Mouse (Mus musculus): ENCODE results near the gene Arhgef15. TPM values are rescaled to one million over a fixed set of nuclear protein-coding genes. Genes with fewer than 3 reads are reported as not detected.
A peak's percentile ranks its signal among the peaks of the same experiment; 100 is the strongest.

The Arhgef15 gene
- total and polyA plus RNA-seq, 2 experiments from 2014 or later = 13.8 to 17.8 TPM

DNA sequence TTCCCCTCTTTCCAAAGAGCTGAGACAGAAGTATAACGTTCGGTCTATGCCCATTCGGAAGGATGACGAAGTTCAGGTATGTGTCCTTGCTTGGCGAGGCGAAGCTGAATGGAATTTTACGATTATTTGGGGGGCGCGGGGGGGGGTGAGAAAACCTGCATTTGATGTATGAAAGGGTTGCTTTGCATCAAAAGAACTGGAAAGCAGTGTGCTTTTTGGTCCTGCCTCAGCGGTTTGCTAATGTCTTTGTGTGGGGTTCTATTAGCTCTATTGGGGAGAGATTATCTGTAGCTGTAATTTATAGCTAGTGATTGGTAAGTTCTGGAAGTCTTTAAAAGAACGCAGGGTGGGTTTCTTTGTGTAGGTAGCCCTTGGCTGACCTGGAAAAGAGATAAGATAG is 54.9 kb downstream of the Arhgef15 start:
- 3% methylated on average over 11 of the region's 11 CpGs for WGBS
- H3K27me3 ChIP-seq (ENCODE audit: insufficient read depth, low read length) = no peaks in the 10 kb centered on the region
- DNase-seq = no peak
- H3K4me1 ChIP-seq (ENCODE audit: insufficient read depth) = no peaks in the 10 kb centered on the region
- H3K27ac ChIP-seq (ENCODE audit: low read depth, low read length) = no peak overlapping the region
- H3K4me3 ChIP-seq (ENCODE audit: low read depth, low read length) = peak overlapping the region; percentile 56
- H3K36me3 ChIP-seq (ENCODE audit: insufficient read depth) = peaks cover 38% of the 10 kb centered on the region
- peak overlapping the region; percentile 69 for H3K4me2 ChIP-seq (ENCODE audit: low read depth)
- peak overlapping the region; percentile 89 for H3K9ac ChIP-seq
- no peak for TF ChIP-seq CTCF (IDR thresholded peaks at IDR 0.05; ENCODE audit: low read depth)
- ATAC-seq = no peak
- H3K9me3 ChIP-seq (ENCODE audit: low read length) = no peaks in the 10 kb centered on the region

DNA sequence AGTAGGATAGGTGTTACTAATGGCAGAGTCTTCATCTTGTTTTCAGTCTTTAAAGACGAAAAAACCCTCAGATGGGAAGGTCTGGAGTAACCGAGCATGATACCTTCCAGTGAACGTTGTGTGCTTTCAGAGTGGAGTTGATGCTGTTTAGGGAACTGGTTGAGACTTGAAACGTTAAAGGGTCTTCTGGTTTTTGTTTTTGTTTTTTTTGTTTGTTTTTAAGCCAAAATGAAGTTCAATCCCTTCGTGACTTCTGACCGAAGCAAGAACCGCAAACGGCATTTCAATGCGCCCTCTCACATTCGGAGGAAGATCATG is 55.3 kb downstream of the Arhgef15 start:
- peak overlapping the region; percentile 89 for H3K27ac ChIP-seq (ENCODE audit: low read depth, low read length)
- peak; percentile 41 for DNase-seq
- H3K4me3 ChIP-seq (ENCODE audit: low read depth, low read length) = peak overlapping the region; percentile 56
- H3K9ac ChIP-seq = peak overlapping the region; percentile 89
- no peaks in the 10 kb centered on the region for H3K9me3 ChIP-seq (ENCODE audit: low read length)
- no peak for ATAC-seq
- H3K4me1 ChIP-seq (ENCODE audit: insufficient read depth) = no peaks in the 10 kb centered on the region
- 3% methylated on average over 10 of the region's 10 CpGs for WGBS
- peaks cover 35% of the 10 kb centered on the region for H3K36me3 ChIP-seq (ENCODE audit: insufficient read depth)
- no peaks in the 10 kb centered on the region for H3K27me3 ChIP-seq (ENCODE audit: insufficient read depth, low read length)
- H3K4me2 ChIP-seq (ENCODE audit: low read depth) = peak overlapping the region; percentile 69
- TF ChIP-seq CTCF (IDR thresholded peaks at IDR 0.05; ENCODE audit: low read depth) = no peak

DNA sequence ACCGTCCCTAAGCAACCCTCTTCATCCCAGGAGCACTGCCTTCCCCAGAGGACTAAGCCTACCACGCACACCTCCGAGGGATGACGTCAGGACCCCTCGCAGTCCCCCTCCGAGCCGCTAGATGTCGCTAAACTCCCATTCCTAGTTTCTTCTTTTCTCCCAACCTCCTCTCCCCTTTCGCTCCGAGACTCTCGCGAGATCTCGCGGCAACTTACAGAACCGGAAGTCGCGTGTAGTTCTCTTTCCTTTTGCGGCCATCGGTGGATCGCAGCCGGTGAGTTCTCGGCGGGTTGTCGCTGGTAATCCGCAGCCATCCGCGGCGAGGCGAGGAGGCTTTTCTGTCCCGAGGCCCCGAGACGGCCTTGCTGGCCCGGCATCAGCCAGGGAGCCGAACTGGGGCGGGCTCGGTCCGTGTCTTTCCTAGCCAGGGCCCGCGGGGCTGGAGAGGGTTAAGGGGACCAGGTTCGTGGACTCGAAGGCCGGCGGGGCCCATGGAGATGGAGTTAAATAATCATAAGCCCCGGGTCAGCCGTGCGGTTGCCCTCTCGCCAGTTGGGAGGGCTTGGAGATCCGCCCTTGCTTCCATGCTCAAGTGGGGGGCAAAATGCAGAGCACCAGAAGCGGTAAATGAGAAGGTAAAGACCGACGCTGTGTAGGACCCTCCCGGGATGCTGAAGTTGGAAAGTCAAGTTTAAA is 55.8 kb downstream of the Arhgef15 start, which contains the start of gene Rpl26:
Rpl26 (plus strand) TSS at position 233 of the 696 bp plus-strand sequence.
- peak; percentile 93 for ATAC-seq
- Histone ChIP-seq H3K4me1 (ENCODE audit: insufficient read depth) (no peaks in the 10 kb centered on the region), H3K36me3 (ENCODE audit: insufficient read depth) (peaks cover 31% of the 10 kb centered on the region), H3K4me2 (ENCODE audit: low read depth) (peak within 1 kb of the TSS; percentile 69), H3K27ac (ENCODE audit: low read depth, low read length) (peak within 1 kb of the TSS; percentile 89), H3K27me3 (ENCODE audit: insufficient read depth, low read length) (no peaks in the 10 kb centered on the region), H3K9ac (peak within 1 kb of the TSS; percentile 89), H3K4me3 (ENCODE audit: low read depth, low read length) (peak within 1 kb of the TSS; percentile 56), H3K9me3 (ENCODE audit: low read length) (no peaks in the 10 kb centered on the region)
- TF ChIP-seq CTCF (IDR thresholded peaks at IDR 0.05; ENCODE audit: low read depth) = peak; percentile 99
- DNase-seq = peak; percentile 99
- under 1% methylated on average over 52 of the region's 52 CpGs for WGBS

DNA sequence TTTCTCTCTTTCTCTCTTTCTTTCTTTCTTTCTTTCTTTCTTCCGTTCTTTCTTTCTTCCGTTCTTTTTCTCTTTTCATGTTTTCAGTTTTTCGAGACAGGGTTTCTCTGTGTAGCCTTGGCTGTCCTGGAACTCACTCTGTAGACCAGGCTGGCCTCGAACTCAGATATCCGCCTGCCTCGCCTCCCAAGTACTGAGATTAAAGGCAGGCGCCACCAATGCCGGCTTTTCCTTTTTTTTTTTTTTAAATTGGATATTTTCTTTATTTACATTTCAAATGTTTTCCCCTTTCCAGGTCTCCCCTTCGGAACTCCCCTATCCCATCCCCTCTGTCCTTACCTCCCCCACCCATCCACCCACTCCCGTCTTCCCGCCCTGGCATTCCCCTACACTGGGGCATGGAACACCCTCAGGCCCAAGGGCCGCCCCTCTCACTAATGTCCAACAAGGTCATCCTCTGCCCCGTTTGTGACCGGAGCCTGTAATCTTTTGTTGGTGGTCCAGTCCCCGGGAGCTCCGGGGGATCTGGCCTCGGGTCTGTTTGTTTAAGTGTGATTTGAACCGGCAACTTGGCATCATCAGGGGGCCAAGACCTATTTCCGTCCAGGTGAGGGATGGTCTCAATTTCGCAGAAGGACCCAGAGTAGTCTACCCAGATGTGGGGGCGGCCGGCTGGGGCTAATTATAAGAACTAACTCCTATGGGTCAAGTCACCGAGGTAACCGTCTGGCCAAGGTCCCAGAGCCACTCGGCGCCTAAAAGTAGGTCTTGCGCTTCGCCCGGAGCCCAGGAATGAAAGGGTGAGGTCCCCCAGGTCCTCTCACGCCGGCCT is 56.5 kb downstream of the Arhgef15 start:
- Histone ChIP-seq H3K27me3 (ENCODE audit: insufficient read depth, low read length) (no peaks in the 10 kb centered on the region), H3K4me3 (ENCODE audit: low read depth, low read length) (peak overlapping the region; percentile 56), H3K4me2 (ENCODE audit: low read depth) (peak overlapping the region; percentile 69), H3K36me3 (ENCODE audit: insufficient read depth) (peaks cover 23% of the 10 kb centered on the region), H3K27ac (ENCODE audit: low read depth, low read length) (no peak overlapping the region), H3K9ac (peak overlapping the region; percentile 52), H3K4me1 (ENCODE audit: insufficient read depth) (no peaks in the 10 kb centered on the region), H3K9me3 (ENCODE audit: low read length) (no peaks in the 10 kb centered on the region)
- DNase-seq (no peak), ATAC-seq (no peak)
- no peak for TF ChIP-seq CTCF (IDR thresholded peaks at IDR 0.05; ENCODE audit: low read depth)
- 26% methylated on average over 31 of the region's 31 CpGs for WGBS

GRCm38 (mm10) chr11:68899815-68900214 is 57.5 kb downstream of the Arhgef15 start:
- Histone ChIP-seq H3K36me3 (ENCODE audit: insufficient read depth) (peaks cover 16% of the 10 kb centered on the region), H3K9ac (no peak overlapping the region), H3K4me1 (ENCODE audit: insufficient read depth) (no peaks in the 10 kb centered on the region), H3K27me3 (ENCODE audit: insufficient read depth, low read length) (no peaks in the 10 kb centered on the region), H3K27ac (ENCODE audit: low read depth, low read length) (no peak overlapping the region), H3K9me3 (ENCODE audit: low read length) (no peaks in the 10 kb centered on the region), H3K4me3 (ENCODE audit: low read depth, low read length) (no peak overlapping the region), H3K4me2 (ENCODE audit: low read depth) (no peak overlapping the region)
- 86% methylated on average over 8 of the region's 8 CpGs for WGBS
- no peak for TF ChIP-seq CTCF (IDR thresholded peaks at IDR 0.05; ENCODE audit: low read depth)
- ATAC-seq = no peak
- peak; percentile 7 for DNase-seq

DNA sequence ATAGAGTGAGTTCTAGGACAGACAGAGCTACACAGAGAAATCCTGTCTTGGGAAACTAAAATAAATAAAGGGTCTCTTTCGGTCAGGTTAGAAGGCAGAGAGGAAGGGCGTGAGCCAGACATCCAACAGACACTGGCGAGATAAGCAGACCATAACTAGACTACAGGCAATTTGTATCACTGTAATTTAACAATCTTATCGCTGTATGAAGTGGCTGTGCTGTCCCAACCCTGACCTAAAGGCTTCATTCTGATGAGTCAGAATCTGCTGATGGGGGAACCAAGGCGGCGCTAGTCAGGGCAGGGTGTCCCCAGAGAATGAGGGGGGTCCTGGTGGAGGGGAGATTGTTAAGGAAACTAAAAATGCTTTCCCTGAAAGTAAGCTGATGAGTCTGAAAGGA is 58.5 kb downstream of the Arhgef15 start:
- no peaks in the 10 kb centered on the region for H3K27me3 ChIP-seq (ENCODE audit: insufficient read depth, low read length)
- DNase-seq (no peak), ATAC-seq (no peak)
- no peaks in the 10 kb centered on the region for H3K9me3 ChIP-seq (ENCODE audit: low read length)
- no peak for TF ChIP-seq CTCF (IDR thresholded peaks at IDR 0.05; ENCODE audit: low read depth)
- H3K4me2 ChIP-seq (ENCODE audit: low read depth) = no peak overlapping the region
- H3K36me3 ChIP-seq (ENCODE audit: insufficient read depth) = peaks cover 8% of the 10 kb centered on the region
- 88% methylated on average over 6 of the region's 6 CpGs for whole genome bisulfite sequencing
- H3K4me3 ChIP-seq (ENCODE audit: low read depth, low read length) = no peak overlapping the region
- H3K4me1 ChIP-seq (ENCODE audit: insufficient read depth) = no peaks in the 10 kb centered on the region
- no peak overlapping the region for H3K27ac ChIP-seq (ENCODE audit: low read depth, low read length)
- H3K9ac ChIP-seq = no peak overlapping the region

DNA sequence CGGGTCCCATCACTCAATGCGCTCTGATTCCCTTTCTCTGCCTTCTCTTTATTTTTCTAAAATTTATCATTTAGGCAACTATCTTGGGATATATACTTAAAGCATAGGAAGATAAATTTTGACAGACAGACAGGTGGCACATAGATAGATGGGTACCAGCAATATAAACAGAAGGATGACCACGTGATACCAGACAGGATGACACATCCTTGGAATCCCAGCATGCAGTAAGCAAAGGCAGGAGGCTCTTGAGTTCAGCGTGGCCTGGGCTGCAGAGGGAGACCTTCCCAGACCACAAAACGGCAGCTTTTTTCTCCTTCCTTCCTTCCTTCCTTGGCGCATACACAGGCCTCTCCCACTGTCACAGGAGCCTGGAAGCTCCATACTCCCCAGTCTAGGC is 59.4 kb downstream of the Arhgef15 start:
- ATAC-seq (no peak), DNase-seq (no peak)
- Histone ChIP-seq H3K4me2 (ENCODE audit: low read depth) (no peak overlapping the region), H3K4me1 (ENCODE audit: insufficient read depth) (no peaks in the 10 kb centered on the region), H3K36me3 (ENCODE audit: insufficient read depth) (no peaks in the 10 kb centered on the region), H3K27ac (ENCODE audit: low read depth, low read length) (no peak overlapping the region), H3K27me3 (ENCODE audit: insufficient read depth, low read length) (no peaks in the 10 kb centered on the region), H3K9me3 (ENCODE audit: low read length) (no peaks in the 10 kb centered on the region), H3K4me3 (ENCODE audit: low read depth, low read length) (no peak overlapping the region), H3K9ac (no peak overlapping the region)
- no peak for TF ChIP-seq CTCF (IDR thresholded peaks at IDR 0.05; ENCODE audit: low read depth)
- WGBS = 66% methylated on average over 6 of the region's 6 CpGs
